ENCODE assay signal across 18 mouse cellular contexts in genomic region chr17:26847801-26848200, GRCm38 (mm10). TPM values are rescaled to one million over a fixed set of nuclear protein-coding genes. Genes with fewer than 3 reads are reported as not detected.
"Had no signal": no experiment of that assay in that cellular context is flagged by ENCODE, and none has a peak within 500 bp of the region (broad histone marks: within the 10 kb centered on the region; RNA-seq: fewer than 3 reads in every experiment).

No protein-coding gene starts in this region.

- H3K9me3 ChIP-seq: limb, embryonic 12.5 days; liver, embryonic 13.5 days; lung, embryonic 15.5 days; neural tube, embryonic 12.5 days had no signal

- H3K4me2 ChIP-seq: limb, embryonic 12.5 days; liver, embryonic 13.5 days; lung, embryonic 15.5 days; neural tube, embryonic 12.5 days had no signal

- H3K36me3 ChIP-seq: limb, embryonic 12.5 days; liver, embryonic 13.5 days; lung, embryonic 15.5 days; neural tube, embryonic 12.5 days had no signal

- ATAC-seq: liver, postnatal 0 days had no signal

- DNase-seq: kidney, postnatal 36 days; layer of hippocampus, adult 9-11 months; liver; liver, embryonic 13.5 days; liver, postnatal 0 days; lung, postnatal 36 days; midbrain, embryonic 14.5 days; thymus, postnatal 4 days had no signal

- H3K4me3 ChIP-seq: limb, embryonic 12.5 days; liver, embryonic 13.5 days; lung, embryonic 15.5 days; neural tube, embryonic 12.5 days had no signal

- H3K27ac ChIP-seq: limb, embryonic 12.5 days; liver, embryonic 13.5 days; lung, embryonic 15.5 days; neural tube, embryonic 12.5 days; stomach, postnatal 0 days had no signal

- H3K9ac ChIP-seq: limb, embryonic 12.5 days; liver, embryonic 13.5 days; liver, postnatal 0 days; lung, embryonic 15.5 days; neural tube, embryonic 12.5 days had no signal

RNA-seq across cellular contexts. Expression of gene Nkx2-5, which starts 3.0 kb away (rescaled TPM):
- total RNA-seq: layer of hippocampus, adult 18-20 months; left cerebral cortex, postnatal 36 days; megakaryocyte progenitor cell, adult 5-6 weeks; monocyte, adult 5-6 weeks; neutrophil, adult 5-6 weeks had no signal
- polyA plus RNA-seq: kidney, embryonic 16.5 days; limb, embryonic 12.5 days; liver, embryonic 13.5 days; liver, postnatal 0 days; midbrain, embryonic 14.5 days; neural tube, embryonic 12.5 days had no signal
